Mouse (Mus musculus) cerebellum, adult 11-12 months (tissue): ENCODE measurements at regions not wholly inside any gene's neighbourhood (a gene's known extent, or its start where the extent isn't known, plus 50 kb on each side); places are given as distances from the start of the nearest gene placed in this dataset.
A peak's percentile ranks its signal among the peaks of the same experiment; 100 is the strongest.
"Not testable (repeated sequence)": the region's sequence is repeated elsewhere in the genome, so short reads cannot be mapped to it uniquely, and the experiment has no call there.

Experiments used
- DNase-seq: peaks from one replicate; pipeline ENCODE4 v3.0.0; 2022

DNA sequence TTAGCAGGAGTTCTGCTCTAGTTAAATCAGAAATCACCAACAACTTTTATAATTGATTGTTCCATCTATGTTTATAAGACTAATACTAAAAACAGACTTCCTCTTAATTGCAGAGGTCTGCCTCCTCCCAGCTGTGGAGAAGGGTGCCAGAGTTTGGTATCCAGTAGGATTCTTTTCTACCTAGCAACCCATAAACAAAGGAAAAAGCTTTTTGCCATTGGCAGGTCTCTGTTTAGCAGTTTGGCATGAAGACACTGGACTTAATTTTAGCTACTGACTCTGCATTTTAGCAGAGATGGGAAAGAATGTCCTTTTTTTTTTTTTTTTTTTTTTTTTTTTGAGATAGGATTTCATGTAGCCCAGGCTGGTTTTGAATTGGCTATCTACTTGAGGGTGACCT is 1628.4 kb downstream of the A830018L16Rik start:
- no peak for DNase-seq

DNA sequence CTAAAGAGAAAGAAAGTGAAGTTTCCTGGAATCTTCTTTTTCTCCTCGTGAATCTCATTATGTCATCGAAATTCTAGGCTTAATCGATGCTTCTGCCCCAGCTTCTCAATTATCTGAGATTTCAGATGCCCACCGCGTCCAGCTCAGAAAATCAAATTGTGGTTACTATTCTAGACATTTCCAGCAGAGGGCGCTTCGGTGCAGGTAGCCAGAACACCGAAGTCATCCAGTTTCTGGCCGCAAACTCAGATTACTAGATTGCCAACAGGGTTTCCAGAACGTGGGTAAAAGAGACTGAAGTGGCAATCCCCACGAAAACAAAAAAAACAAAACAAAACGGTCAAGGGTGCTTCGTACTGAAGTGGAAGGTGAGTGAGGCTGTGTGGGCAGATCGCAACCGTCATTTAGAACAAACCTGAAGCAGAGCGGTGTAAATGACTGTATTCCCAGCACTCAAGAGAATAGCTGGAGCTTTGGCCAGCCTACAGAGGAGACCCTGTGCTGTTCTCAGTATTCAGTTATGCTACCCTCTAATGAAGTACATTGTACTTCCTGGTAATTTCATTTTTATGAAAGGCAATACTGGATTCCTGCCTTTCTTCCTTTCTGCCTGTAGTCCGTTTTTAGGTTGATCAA is 1636.4 kb downstream of the A830018L16Rik start:
- DNase-seq: peak; percentile 6

DNA sequence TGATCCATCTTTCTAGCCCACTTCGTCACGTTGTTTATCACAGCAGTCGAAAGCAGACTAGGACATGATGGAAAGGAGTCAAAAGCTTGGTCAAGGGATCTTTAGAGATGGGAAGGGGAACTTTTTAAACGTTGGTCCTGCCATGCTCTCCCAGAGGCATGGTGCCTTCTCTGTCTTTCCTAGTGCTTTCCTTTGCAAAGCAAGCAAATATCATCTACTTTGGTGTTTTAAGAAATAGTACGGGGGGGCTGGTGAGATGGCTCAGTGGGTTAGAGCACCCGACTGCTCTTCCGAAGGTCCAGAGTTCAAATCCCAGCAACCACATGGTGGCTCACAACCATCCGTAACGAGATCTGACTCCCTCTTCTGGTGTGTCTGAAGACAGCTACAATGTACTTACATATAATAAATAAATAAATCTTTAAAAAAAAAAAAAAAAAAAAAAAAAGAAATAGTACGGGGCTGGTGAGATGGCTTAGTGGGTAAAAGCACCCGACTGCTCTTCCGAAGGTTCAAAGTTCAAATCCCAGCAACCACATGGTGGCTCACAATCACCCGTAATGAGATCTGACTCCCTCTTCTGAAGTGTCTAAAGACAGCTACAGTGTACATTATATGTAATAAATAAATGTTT is 1637.6 kb downstream of the A830018L16Rik start:
- not testable (repeated sequence) for DNase-seq

DNA sequence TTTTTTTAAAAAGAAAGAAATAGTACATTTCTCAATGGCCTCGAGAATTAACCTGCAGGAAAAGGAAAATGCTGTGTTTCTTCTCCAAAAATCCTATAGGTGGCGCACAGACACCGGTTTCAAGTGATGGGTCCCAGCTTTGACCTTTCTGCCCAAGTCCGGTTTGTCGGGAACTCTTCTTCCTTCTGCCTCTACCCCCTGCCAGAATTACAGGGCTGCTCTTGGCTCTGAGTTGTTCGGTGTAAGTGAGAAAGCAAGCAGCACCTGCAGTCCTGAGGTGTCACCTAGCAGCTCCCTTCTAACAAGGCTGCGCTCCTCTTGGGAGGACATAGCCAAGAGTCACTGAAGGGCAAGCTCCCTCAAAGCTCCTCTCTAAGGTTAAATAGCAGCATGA is 1638.2 kb downstream of the A830018L16Rik start:
- DNase-seq: peak; percentile 5

DNA sequence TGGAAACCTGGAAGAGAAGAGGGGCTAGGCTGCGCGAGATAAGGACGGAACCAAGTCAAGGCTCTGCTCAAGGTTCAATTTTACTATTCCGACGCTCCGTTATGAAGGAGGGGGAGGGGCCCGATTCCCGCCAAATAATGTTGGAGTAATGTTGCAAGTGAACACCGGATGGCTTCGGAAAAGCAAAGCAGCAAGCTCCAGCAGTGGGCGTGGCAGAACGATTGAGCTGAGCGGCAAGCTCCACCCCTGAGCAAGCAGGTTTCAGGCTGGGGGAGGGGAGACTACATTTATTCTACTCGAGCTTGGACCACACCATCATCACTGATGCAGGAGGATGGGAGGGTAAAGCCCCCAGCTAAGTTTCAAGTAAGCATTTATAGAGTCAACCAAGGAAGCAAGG is 1643.8 kb downstream of the A830018L16Rik start:
- DNase-seq: no peak

DNA sequence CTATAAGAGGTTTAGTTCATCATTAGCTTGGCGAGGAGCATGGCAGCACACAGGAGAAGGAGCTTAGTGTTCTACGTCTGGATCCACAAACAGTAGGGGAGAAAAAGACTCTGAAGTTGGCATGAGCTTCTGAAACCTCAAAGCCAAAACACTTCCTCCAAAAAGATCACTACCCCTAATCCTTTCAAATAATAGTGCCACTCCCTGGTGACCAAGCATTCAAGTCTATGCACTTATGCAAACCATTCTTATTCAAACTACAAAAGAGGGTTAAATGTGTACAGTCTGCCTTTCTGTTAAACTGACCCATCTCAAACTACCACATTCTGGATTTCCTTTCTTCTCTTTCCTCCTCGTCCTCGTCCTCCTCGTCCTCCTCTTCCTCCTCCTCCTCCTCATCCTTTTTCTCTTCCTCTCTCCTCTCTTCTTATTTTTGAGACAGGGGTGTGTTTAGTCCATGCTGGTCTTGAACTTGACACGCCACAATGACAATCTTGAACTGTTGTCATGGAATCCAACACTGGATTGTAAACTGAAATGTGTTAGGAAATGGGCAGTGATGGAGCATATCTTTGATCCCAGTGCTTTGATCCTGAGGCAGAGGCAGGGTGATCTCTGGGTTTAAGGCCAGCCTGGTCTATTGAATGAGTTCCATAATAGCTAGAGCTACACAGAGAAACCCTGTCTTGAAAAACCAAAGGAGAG is 1645.9 kb downstream of the A830018L16Rik start:
- no peak for DNase-seq
